Mouse (Mus musculus): ENCODE results near the gene Tulp4. TPM values are rescaled to one million over a fixed set of nuclear protein-coding genes. Genes with fewer than 3 reads are reported as not detected.

Tulp4 gene
- polyA plus RNA-seq, 1 experiment from 2014 or later, result 93.3 TPM

GRCm38 (mm10) chr17:6079287-6080122, 26.7 kb upstream of the Tulp4 start, which contains the start of the genes Serac1 and Gtf2h5:
Gene Serac1 (minus strand): TSS chr17:6079741.
Gene Gtf2h5 (plus strand): TSS chr17:6079786.
- peak within 1 kb of the TSS; percentile 93 for H3K9ac ChIP-seq
- peak within 1 kb of the TSS; percentile 87 for H3K4me2 ChIP-seq
- peaks cover 21% of the 10 kb centered on the region for H3K36me3 ChIP-seq (ENCODE audit: insufficient read depth)
- ATAC-seq (ENCODE audit: insufficient read depth) (peak; percentile 98), DNase-seq (peak; percentile 98)
- H3K4me1 ChIP-seq (ENCODE audit: insufficient read depth), result no peaks in the 10 kb centered on the region
- WGBS, result under 1% methylated on average over 70 of the region's 70 CpGs
- TF ChIP-seq CTCF (IDR thresholded peaks at IDR 0.05; ENCODE audit: low read depth), result no peak
- peak within 1 kb of the TSS; percentile 83 for H3K4me3 ChIP-seq (ENCODE audit: low read depth, low read length)
- H3K27me3 ChIP-seq (ENCODE audit: insufficient read depth, low read length), result no peaks in the 10 kb centered on the region
- no peaks in the 10 kb centered on the region for H3K9me3 ChIP-seq (ENCODE audit: low read depth, low read length)
- H3K27ac ChIP-seq (ENCODE audit: low read depth), result peak within 1 kb of the TSS; percentile 91

GRCm38 (mm10) chr17:6083323-6083890, 22.8 kb upstream of the Tulp4 start:
- Histone ChIP-seq H3K9ac (no peak overlapping the region), H3K4me2 (no peak overlapping the region), H3K9me3 (ENCODE audit: low read depth, low read length) (no peaks in the 10 kb centered on the region), H3K27ac (ENCODE audit: low read depth) (no peak overlapping the region), H3K36me3 (ENCODE audit: insufficient read depth) (peaks cover 46% of the 10 kb centered on the region), H3K4me1 (ENCODE audit: insufficient read depth) (no peaks in the 10 kb centered on the region), H3K27me3 (ENCODE audit: insufficient read depth, low read length) (no peaks in the 10 kb centered on the region), H3K4me3 (ENCODE audit: low read depth, low read length) (no peak overlapping the region)
- DNase-seq, result no peak
- no peak for TF ChIP-seq CTCF (IDR thresholded peaks at IDR 0.05; ENCODE audit: low read depth)
- WGBS, result 80% methylated on average over 5 of the region's 5 CpGs
- no peak for ATAC-seq (ENCODE audit: insufficient read depth)

- Histone ChIP-seq H3K4me1 (ENCODE audit: insufficient read depth) (no peaks in the 10 kb centered on the region), H3K9ac (no peak overlapping the region), H3K4me3 (ENCODE audit: low read depth, low read length) (no peak overlapping the region), H3K9me3 (ENCODE audit: low read depth, low read length) (no peaks in the 10 kb centered on the region), H3K27ac (ENCODE audit: low read depth) (no peak overlapping the region), H3K27me3 (ENCODE audit: insufficient read depth, low read length) (no peaks in the 10 kb centered on the region), H3K4me2 (no peak overlapping the region), H3K36me3 (ENCODE audit: insufficient read depth) (peaks cover 7% of the 10 kb centered on the region; the same call in 1 of the 2 replicates)
- 75% methylated on average over 6 of the region's 6 CpGs for WGBS
- TF ChIP-seq CTCF (IDR thresholded peaks at IDR 0.05; ENCODE audit: low read depth), result no peak
- ATAC-seq (ENCODE audit: insufficient read depth), result no peak
- DNase-seq, result no peak
Measured at GRCm38 (mm10) chr17:6091604-6092003, 14.6 kb upstream of the Tulp4 start.

GRCm38 (mm10) chr17:6095579-6095978, 10.7 kb upstream of the Tulp4 start:
- no peak overlapping the region for H3K4me3 ChIP-seq (ENCODE audit: low read depth, low read length)
- H3K27ac ChIP-seq (ENCODE audit: low read depth), result no peak overlapping the region
- H3K27me3 ChIP-seq (ENCODE audit: insufficient read depth, low read length), result no peaks in the 10 kb centered on the region
- no peaks in the 10 kb centered on the region for H3K36me3 ChIP-seq (ENCODE audit: insufficient read depth)
- H3K9ac ChIP-seq, result no peak overlapping the region
- TF ChIP-seq CTCF (IDR thresholded peaks at IDR 0.05; ENCODE audit: low read depth), result peak; percentile 21; the same call in 1 of the 2 replicates
- H3K4me2 ChIP-seq, result no peak overlapping the region
- no peaks in the 10 kb centered on the region for H3K9me3 ChIP-seq (ENCODE audit: low read depth, low read length)
- DNase-seq (peak; percentile 35), ATAC-seq (ENCODE audit: insufficient read depth) (no peak)
- no peaks in the 10 kb centered on the region for H3K4me1 ChIP-seq (ENCODE audit: insufficient read depth)

GRCm38 (mm10) chr17:6097884-6098283, 8.4 kb upstream of the Tulp4 start:
- H3K36me3 ChIP-seq (ENCODE audit: insufficient read depth), result no peaks in the 10 kb centered on the region
- H3K9me3 ChIP-seq (ENCODE audit: low read depth, low read length), result no peaks in the 10 kb centered on the region
- ATAC-seq (ENCODE audit: insufficient read depth) (no peak), DNase-seq (peak; percentile 81)
- 23% methylated on average over 4 of the region's 4 CpGs for WGBS
- no peak overlapping the region for H3K4me2 ChIP-seq
- no peak overlapping the region for H3K9ac ChIP-seq
- H3K27ac ChIP-seq (ENCODE audit: low read depth), result no peak overlapping the region
- H3K27me3 ChIP-seq (ENCODE audit: insufficient read depth, low read length), result no peaks in the 10 kb centered on the region
- peak; percentile 85 for TF ChIP-seq CTCF (IDR thresholded peaks at IDR 0.05; ENCODE audit: low read depth)
- H3K4me3 ChIP-seq (ENCODE audit: low read depth, low read length), result no peak overlapping the region
- H3K4me1 ChIP-seq (ENCODE audit: insufficient read depth), result no peaks in the 10 kb centered on the region

GRCm38 (mm10) chr17:6102287-6102686, 4.0 kb upstream of the Tulp4 start:
- Histone ChIP-seq H3K9me3 (ENCODE audit: low read depth, low read length) (no peaks in the 10 kb centered on the region), H3K4me3 (ENCODE audit: low read depth, low read length) (no peak overlapping the region), H3K27me3 (ENCODE audit: insufficient read depth, low read length) (no peaks in the 10 kb centered on the region), H3K9ac (no peak overlapping the region), H3K4me1 (ENCODE audit: insufficient read depth) (peaks cover 4% of the 10 kb centered on the region; the same call in 1 of the 2 replicates), H3K27ac (ENCODE audit: low read depth) (no peak overlapping the region), H3K4me2 (no peak overlapping the region), H3K36me3 (ENCODE audit: insufficient read depth) (no peaks in the 10 kb centered on the region)
- ATAC-seq (ENCODE audit: insufficient read depth) (no peak), DNase-seq (no peak)
- TF ChIP-seq CTCF (IDR thresholded peaks at IDR 0.05; ENCODE audit: low read depth), result no peak
- WGBS, result 83% methylated on average over 3 of the region's 3 CpGs

- Histone ChIP-seq H3K36me3 (ENCODE audit: insufficient read depth) (no peaks in the 10 kb centered on the region), H3K4me2 (no peak overlapping the region), H3K4me3 (ENCODE audit: low read depth, low read length) (no peak overlapping the region), H3K9ac (no peak overlapping the region), H3K27ac (ENCODE audit: low read depth) (no peak overlapping the region), H3K27me3 (ENCODE audit: insufficient read depth, low read length) (no peaks in the 10 kb centered on the region), H3K4me1 (ENCODE audit: insufficient read depth) (peaks cover 10% of the 10 kb centered on the region), H3K9me3 (ENCODE audit: low read depth, low read length) (no peaks in the 10 kb centered on the region)
- ATAC-seq (ENCODE audit: insufficient read depth) (no peak), DNase-seq (no peak)
- no peak for TF ChIP-seq CTCF (IDR thresholded peaks at IDR 0.05; ENCODE audit: low read depth)
- 84% methylated on average over 6 of the region's 6 CpGs for WGBS
Measured at GRCm38 (mm10) chr17:6103566-6103965, 2.7 kb upstream of the Tulp4 start.

All from lung, embryonic 14.5 days (tissue).